Mouse (Mus musculus): ENCODE data around the gene Ifrd2. TPM values are rescaled to one million over a fixed set of nuclear protein-coding genes. Genes with fewer than 3 reads are reported as not detected.

Gene Ifrd2
- polyA plus RNA-seq, 1 experiment from 2014 or later = 49.5 TPM

- Histone ChIP-seq H3K9ac (peak overlapping the region; percentile 79; the same call in 1 of the 2 replicates), H3K27ac (peak overlapping the region; percentile 86; the same call in 1 of the 2 replicates), H3K9me3 (no peaks in the 10 kb centered on the region), H3K4me2 (replicated peaks) (peak overlapping the region; percentile 88), H3K27me3 (no peaks in the 10 kb centered on the region), H3K4me3 (no peak overlapping the region), H3K4me1 (peaks cover 61% of the 10 kb centered on the region), H3K36me3 (peaks cover 25% of the 10 kb centered on the region)
- ATAC-seq (ENCODE audit: low FRiP score, low read depth) = no peak
- WGBS = 93% methylated on average over 14 of the region's 14 CpGs
Observed at GRCm38 (mm10) chr9:107579023-107579900, 8.2 kb upstream of the Ifrd2 start.

DNA sequence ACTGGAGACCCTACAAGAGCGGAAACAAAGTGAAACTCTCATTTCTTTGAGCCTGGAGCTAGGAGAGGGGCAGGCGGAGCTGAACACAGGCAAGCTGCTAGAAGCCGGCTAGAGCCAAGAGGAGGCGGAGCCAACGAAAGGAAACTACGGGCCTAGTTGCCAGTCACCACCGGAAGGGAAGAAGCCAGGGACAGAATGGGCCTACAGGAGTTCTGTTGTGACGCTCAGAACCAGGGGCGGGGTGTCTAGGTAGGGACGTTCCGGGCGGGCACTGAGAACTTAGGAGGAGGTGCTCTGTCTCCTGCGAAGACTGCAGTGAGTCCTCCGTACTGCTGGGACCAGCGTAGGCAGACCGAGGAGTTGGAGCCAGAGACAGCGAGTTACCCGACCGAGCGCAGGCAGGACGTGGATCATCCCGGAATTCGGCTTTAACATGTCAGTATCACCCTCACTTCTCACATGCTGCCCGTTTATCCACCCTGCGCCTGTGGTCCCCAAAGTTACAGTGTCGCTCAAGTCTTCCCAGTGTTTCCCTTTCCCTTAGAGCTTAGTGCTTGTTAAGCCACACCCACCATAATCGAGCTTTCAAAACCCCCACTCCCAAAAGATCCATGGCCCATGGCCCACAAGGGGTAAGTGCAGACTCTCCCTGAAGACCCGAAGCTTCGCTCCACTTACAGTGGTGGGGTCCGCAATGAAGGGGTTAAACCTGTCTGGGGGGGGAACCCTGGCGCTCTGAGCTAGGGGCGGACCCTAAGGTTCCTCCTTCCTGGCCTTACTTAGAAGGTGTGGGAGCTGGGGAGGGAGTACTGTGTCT is 6.7 kb upstream of the Ifrd2 start, which contains the start of gene Hyal3:
Hyal3 (plus strand) TSS at position 318 of the 817 bp plus-strand sequence.
- Histone ChIP-seq H3K4me1 (peaks cover 61% of the 10 kb centered on the region), H3K4me3 (peak within 1 kb of the TSS; percentile 65), H3K36me3 (peaks cover 24% of the 10 kb centered on the region), H3K27ac (peak within 1 kb of the TSS; percentile 86), H3K4me2 (replicated peaks) (peak within 1 kb of the TSS; percentile 88), H3K27me3 (no peaks in the 10 kb centered on the region), H3K9me3 (no peaks in the 10 kb centered on the region), H3K9ac (peak within 1 kb of the TSS; percentile 79)
- ATAC-seq (ENCODE audit: low FRiP score, low read depth) = peak; percentile 82
- WGBS = under 1% methylated on average over 32 of the region's 32 CpGs

DNA sequence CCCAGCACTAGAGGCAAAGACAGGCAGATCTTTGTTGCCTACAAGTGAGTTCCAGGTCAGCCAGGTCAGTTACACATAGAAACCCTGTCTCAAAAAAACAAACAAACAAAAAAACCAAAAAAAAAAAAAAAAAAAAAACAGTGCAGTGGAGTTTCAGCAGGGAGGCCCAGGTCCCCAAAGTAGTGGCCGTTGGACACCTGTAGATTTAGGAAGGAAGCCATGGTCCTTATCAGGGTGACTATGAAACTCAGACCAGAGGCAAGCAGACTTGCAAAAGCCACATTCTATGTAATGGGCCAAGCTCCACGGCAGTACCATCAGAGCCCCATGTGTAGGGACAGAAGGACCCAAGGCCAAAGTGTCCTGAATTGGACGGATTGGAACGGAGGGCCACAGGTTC is 5.9 kb upstream of the Ifrd2 start:
- H3K27me3 ChIP-seq = no peaks in the 10 kb centered on the region
- H3K9me3 ChIP-seq = no peaks in the 10 kb centered on the region
- peak overlapping the region; percentile 65 for H3K4me3 ChIP-seq
- H3K36me3 ChIP-seq = peaks cover 24% of the 10 kb centered on the region
- WGBS = 77% methylated on average over 4 of the region's 4 CpGs
- H3K4me1 ChIP-seq = peaks cover 52% of the 10 kb centered on the region
- H3K27ac ChIP-seq = peak overlapping the region; percentile 86; the same call in 1 of the 2 replicates
- ATAC-seq (ENCODE audit: low FRiP score, low read depth) = no peak
- peak overlapping the region; percentile 79 for H3K9ac ChIP-seq
- peak overlapping the region; percentile 88 for H3K4me2 ChIP-seq (replicated peaks)

GRCm38 (mm10) chr9:107582509-107583062 is 4.9 kb upstream of the Ifrd2 start:
- no peak for ATAC-seq (ENCODE audit: low FRiP score, low read depth)
- Histone ChIP-seq H3K9me3 (no peaks in the 10 kb centered on the region), H3K4me1 (peaks cover 42% of the 10 kb centered on the region), H3K4me2 (replicated peaks) (peak overlapping the region; percentile 88), H3K4me3 (no peak overlapping the region), H3K9ac (no peak overlapping the region; the same call in 1 of the 2 replicates), H3K27ac (no peak overlapping the region), H3K36me3 (peaks cover 24% of the 10 kb centered on the region), H3K27me3 (no peaks in the 10 kb centered on the region)
- 88% methylated on average over 7 of the region's 7 CpGs for WGBS

DNA sequence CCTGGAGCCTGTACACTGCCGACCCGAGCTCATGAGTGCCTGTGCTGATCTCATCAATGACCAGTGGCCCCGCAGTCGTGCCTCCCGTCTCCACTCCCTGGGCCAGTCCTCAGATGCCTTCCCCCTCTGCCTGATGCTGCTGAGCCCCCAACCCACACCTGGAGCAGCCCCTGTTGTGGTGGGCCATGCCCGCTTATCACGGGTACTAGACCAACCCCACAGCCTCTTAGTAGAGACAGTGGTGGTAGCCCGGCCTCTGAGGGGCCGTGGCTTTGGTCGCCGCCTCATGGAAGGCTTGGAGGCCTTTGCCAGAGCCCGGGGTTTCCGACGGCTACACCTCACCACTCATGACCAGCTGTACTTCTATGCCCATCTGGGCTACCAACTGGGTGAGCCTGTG is 4.3 kb upstream of the Ifrd2 start:
- no peak overlapping the region for H3K4me2 ChIP-seq (replicated peaks)
- no peak overlapping the region for H3K4me3 ChIP-seq
- H3K27me3 ChIP-seq = no peaks in the 10 kb centered on the region
- H3K36me3 ChIP-seq = peaks cover 24% of the 10 kb centered on the region
- 91% methylated on average over 14 of the region's 14 CpGs for WGBS
- H3K9me3 ChIP-seq = no peaks in the 10 kb centered on the region
- H3K9ac ChIP-seq = no peak overlapping the region
- ATAC-seq (ENCODE audit: low FRiP score, low read depth) = no peak
- H3K4me1 ChIP-seq = peaks cover 39% of the 10 kb centered on the region
- no peak overlapping the region for H3K27ac ChIP-seq

DNA sequence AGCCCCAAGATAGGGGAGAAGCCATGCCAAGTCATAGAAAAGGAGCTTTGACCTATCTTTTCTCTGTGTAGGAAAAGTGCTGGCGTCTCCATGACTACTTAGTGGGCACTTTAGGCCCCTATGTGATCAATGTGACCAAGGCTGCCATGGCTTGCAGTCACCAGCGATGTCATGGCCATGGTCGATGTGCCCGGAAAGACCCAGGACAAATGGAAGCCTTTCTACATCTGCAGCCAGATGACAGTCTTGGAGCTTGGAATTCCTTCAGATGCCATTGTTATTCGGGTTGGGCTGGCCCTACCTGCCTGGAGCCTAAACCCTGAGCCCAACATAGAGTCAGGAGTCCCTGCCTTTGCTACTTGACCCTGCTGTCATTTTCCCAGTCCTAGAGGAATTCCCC is 938 bp upstream of the Ifrd2 start:
- ATAC-seq (ENCODE audit: low FRiP score, low read depth) = no peak
- WGBS = 88% methylated on average over 5 of the region's 5 CpGs
- Histone ChIP-seq H3K4me3 (no peak overlapping the region), H3K27ac (peak overlapping the region; percentile 22; the same call in 1 of the 2 replicates), H3K4me2 (replicated peaks) (no peak overlapping the region), H3K36me3 (peaks cover 47% of the 10 kb centered on the region), H3K9me3 (no peaks in the 10 kb centered on the region), H3K27me3 (no peaks in the 10 kb centered on the region), H3K4me1 (peaks cover 22% of the 10 kb centered on the region), H3K9ac (no peak overlapping the region)

DNA sequence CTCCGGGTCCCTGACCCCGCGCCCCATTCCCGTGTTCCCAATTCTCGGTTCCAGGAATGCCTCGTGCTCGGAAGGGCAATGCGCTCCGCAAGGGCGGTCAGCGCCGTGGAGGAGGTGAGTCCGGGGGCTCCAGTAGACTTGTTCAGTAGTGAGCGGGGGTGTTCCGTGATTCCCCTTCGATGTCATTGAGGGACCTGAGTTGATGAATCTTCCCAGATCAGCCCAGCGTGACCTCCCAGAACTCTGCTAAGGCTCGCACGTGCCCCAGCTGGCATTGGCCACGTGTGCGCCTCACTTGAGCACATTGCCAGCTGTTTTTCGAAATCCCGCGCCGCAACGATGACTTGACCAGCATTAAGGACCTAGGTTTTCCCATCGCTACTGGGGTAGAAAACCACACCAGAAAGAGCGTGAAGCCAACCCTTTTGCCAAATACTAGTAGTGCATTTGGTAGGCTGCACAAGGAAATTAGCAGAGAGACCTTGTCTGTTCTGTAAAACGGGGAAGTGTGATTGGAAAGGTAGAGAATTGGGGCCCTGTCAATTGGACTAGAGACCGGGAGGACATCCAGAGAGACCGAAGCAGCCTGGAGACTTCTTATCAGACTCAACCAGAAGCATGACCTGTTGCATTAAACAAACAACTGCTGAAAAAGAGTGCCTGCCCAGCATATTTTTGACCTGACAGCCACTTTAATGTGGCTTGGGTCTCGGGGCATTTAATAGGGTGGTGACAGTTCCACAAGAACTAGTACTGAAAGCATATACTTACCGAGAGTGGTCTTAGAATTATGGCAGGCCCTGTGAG is 594 bp downstream of the Ifrd2 start:
- peak overlapping the region; percentile 81 for H3K4me3 ChIP-seq
- peaks cover 57% of the 10 kb centered on the region for H3K36me3 ChIP-seq
- H3K27ac ChIP-seq = no peak overlapping the region
- no peak for ATAC-seq (ENCODE audit: low FRiP score, low read depth)
- peak overlapping the region; percentile 91 for H3K4me2 ChIP-seq (replicated peaks)
- H3K9me3 ChIP-seq = no peaks in the 10 kb centered on the region
- peaks cover 12% of the 10 kb centered on the region for H3K4me1 ChIP-seq
- 4% methylated on average over 33 of the region's 33 CpGs for WGBS
- H3K9ac ChIP-seq = peak overlapping the region; percentile 77
- H3K27me3 ChIP-seq = no peaks in the 10 kb centered on the region

DNA sequence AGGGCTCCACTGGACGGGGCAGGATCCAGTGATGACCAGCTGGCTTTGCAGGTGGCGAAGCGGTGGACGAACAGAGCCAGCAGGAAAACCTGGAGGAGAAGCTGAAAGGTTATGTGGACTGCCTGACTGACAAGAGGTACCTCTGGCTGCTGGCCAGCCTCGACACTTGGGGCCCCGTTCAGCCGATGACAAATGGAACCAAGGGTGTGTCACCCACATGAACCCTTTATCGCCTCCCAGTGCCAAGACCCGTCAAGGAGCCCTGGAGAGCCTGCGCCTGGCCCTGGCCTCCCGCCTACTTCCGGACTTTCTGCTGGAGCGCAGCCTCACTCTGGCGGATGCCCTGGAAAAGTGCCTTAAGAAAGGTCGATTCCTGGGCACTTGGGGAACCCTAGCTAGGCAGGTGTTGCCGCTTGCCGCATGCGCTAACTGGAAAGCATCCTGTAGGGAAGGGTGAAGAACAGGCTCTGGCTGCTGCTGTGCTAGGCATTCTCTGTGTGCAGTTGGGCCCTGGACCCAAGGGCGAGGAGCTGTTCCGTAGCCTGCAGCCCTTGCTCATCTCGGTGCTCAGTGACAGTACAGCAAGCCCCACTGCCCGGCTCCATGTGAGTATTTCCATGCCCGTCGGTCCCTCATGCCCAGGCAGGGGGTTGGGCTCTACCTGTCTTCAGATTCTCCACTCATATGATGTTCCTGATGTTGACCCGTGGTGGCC is 2.8 kb downstream of the Ifrd2 start:
- H3K36me3 ChIP-seq = peaks cover 57% of the 10 kb centered on the region
- no peak overlapping the region for H3K9ac ChIP-seq
- H3K4me2 ChIP-seq (replicated peaks) = no peak overlapping the region
- H3K4me1 ChIP-seq = peaks cover 12% of the 10 kb centered on the region
- H3K4me3 ChIP-seq = no peak overlapping the region
- H3K27me3 ChIP-seq = no peaks in the 10 kb centered on the region
- ATAC-seq (ENCODE audit: low FRiP score, low read depth) = no peak
- WGBS = 90% methylated on average over 25 of the region's 25 CpGs
- no peak overlapping the region for H3K27ac ChIP-seq
- no peaks in the 10 kb centered on the region for H3K9me3 ChIP-seq

- H3K27ac ChIP-seq = no peak overlapping the region
- ATAC-seq (ENCODE audit: low FRiP score, low read depth) = no peak
- peaks cover 57% of the 10 kb centered on the region for H3K36me3 ChIP-seq
- no peak overlapping the region for H3K9ac ChIP-seq
- 93% methylated on average over 6 of the region's 6 CpGs for WGBS
- no peak overlapping the region for H3K4me2 ChIP-seq (replicated peaks)
- no peaks in the 10 kb centered on the region for H3K9me3 ChIP-seq
- H3K27me3 ChIP-seq = no peaks in the 10 kb centered on the region
- peaks cover 12% of the 10 kb centered on the region for H3K4me1 ChIP-seq
- H3K4me3 ChIP-seq = no peak overlapping the region
Observed at GRCm38 (mm10) chr9:107590773-107591060, 3.3 kb downstream of the Ifrd2 start.

- H3K4me1 ChIP-seq = peaks cover 8% of the 10 kb centered on the region
- no peak overlapping the region for H3K4me3 ChIP-seq
- ATAC-seq (ENCODE audit: low FRiP score, low read depth) = no peak
- WGBS = 80% methylated on average over 11 of the region's 11 CpGs
- no peaks in the 10 kb centered on the region for H3K9me3 ChIP-seq
- H3K4me2 ChIP-seq (replicated peaks) = no peak overlapping the region
- no peak overlapping the region for H3K9ac ChIP-seq
- no peak overlapping the region for H3K27ac ChIP-seq
- peaks cover 60% of the 10 kb centered on the region for H3K36me3 ChIP-seq
- no peaks in the 10 kb centered on the region for H3K27me3 ChIP-seq
Observed at GRCm38 (mm10) chr9:107593101-107593976, 5.9 kb downstream of the Ifrd2 start.

All from limb, embryonic 13.5 days (tissue).